Mouse (Mus musculus): ENCODE results near the gene Olfr222.

DNA sequence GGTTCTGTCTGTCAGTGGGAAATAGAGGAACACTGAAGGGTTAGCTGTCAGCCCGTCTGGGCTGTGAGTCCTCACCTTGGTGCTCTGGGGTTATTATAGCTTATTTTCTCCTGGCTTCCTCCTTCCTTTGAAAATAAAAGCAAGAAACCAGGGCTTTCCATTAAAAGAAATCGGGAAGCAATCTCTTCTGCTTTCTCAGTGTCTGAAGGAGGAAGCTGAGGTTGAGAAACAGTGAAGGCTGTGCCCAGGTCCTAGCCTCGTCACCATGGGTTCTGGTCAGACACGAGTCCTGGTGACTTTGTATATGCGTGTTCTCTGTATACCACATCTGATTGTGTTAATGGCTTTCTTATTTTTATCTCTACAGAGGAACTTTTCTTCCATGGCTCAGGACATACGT is 33.6 kb downstream of the Olfr222 start:
- TF ChIP-seq ZC3H11A (IDR thresholded peaks at IDR 0.05; ENCODE audit: borderline replicate concordance, low read depth, low read length): no peak
- no peak for TF ChIP-seq CHD2 (IDR thresholded peaks at IDR 0.05; ENCODE audit: low read depth, low read length)
